Mouse (Mus musculus) layer of hippocampus, adult 9-10 months (tissue): ENCODE data around the gene Idh3a.
"Not testable (repeated sequence)": the region's sequence is repeated elsewhere in the genome, so short reads cannot be mapped to it uniquely, and the experiment has no call there.

Experiments used
- DNase-seq: peaks from one replicate; pipeline ENCODE4 v3.0.0; 2022; ENCODE audit warnings: low spot score

The Idh3a gene

DNA sequence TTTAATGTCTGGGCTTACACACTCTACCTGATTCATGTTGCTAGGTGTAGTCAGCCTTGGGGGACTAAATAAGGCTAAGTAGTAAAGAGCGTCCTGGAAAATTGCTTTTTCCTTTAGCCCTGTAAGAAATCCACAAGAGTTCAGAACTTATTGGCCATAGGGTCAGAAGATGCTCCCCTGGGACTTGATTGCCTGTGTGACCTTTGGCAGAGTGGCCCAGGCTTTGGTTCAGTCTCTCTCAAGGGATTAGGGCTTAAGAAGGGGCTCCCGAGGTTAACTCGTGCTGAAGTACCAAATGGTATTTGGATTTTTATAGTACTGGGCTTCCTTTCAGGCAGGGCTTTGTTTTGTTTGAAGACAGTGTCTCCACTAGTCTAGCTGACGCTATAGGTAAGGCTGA is 1.7 kb downstream of the Idh3a start:
- no peak for DNase-seq

DNA sequence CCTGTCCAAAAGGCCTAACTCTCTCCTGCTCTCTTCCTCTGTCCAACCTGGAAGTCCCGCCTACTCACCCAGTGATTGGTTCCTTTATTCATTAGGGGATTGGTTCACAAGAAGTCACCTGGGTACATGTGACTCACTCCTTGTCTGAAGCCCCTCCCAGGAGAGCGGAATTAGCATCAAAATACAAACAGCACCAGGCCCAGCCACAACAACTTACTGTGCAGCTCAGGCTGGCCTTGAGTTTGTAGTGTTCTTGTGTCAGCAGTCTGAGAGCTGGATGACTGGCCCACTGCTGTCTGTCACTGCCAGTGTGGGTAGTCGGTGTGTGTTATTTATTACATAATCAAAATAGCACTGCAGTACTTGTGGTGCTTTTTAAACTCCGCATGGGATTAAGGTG is 7.5 kb downstream of the Idh3a start:
- not testable (repeated sequence) for DNase-seq

DNA sequence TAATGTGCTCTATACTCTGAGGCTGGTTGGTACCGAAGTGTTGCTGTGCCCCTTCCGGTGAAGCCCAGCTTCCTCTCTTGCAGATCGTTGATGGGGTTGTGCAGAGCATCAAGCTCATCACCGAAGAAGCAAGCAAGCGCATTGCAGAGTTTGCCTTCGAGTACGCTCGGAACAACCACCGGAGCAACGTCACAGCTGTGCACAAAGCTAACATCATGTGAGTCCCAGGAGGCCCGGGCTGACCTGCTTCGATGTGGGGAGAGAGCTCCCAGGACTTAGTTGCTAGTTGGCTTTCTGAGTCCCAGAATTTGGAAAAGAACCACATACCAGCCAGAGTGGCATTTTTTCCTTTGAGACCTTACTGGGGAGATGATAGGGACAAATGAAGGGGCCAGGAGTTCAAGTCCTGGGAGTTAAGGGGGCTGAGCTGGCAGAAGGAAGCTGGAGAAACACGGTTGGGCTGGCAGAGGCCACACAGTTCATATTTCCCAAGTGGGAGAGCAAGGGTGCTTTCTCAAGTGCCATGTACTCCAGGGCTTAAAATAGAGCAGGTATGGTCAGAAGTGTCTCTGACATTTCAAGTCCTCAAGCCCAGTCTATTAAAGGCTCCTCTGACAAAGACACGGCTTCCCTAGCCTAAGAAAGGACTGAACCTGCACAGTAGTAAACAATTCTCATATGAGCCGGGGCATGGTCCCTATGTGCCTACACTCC is 10.8 kb downstream of the Idh3a start:
- no peak for DNase-seq

DNA sequence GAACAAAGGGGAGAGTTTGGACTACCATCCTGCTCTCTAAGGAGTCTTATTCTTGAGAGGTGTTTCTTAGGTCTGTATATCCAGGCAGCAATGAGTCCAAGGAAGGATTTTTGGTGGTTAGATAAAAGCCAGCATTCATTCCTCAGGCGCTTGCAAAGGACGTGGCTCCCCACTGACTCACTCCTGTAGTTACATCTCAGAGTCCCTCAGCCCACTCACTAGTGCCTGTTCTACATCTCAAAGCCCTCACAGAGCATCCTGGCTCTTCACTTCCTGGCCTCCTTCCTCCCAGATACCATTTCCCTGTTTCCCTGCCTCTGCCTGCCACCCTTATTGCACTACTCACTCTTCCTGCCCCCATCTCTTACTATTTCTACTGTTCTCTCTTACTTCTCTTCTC is 16.3 kb downstream of the Idh3a start:
- no peak for DNase-seq

DNA sequence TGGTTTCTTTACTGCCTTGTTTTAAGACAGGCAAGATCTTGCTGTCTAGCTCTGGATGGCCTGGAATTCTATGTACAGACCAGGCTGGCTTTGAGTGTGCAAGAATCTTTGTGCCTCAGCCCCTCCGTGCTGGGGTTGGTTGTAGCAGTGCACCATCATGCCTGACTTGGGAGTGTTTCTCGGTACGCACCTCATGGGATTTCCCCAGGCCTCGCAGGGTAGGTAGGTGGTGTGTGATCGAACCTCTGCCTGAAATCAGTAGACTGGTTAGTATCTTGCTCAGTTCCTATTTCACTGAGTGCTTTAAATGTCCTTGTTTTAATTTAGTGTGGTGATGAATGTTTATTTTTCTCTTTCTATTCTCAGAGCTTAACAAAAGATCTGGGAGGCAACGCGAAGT is 16.8 kb downstream of the Idh3a start:
- DNase-seq: no peak

DNA sequence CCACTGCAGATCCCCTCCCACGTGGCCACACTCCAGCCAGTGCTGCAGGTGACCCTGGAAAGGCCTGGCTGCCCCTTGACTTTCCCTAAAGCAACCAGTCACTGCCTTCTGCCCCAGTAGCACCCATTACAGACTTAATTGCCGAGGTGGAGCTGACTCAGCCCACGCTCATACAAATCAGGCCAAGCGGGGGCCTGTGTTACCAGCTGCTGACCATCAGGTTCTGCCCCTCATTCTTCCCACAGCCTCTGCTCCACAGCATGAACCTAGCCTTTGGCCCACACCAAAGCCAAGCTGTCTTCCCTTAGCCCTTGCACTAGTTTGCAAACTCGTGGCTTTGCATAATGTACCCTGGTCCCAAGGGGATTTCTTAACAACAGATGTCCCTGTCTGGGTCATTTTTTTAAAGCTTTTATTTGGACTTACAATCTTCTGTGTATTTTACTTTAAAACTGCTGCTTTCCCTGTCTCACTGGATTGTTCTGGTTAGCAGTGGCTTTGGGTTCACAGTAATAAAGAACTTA is 18.1 kb downstream of the Idh3a start:
- DNase-seq: no peak

DNA sequence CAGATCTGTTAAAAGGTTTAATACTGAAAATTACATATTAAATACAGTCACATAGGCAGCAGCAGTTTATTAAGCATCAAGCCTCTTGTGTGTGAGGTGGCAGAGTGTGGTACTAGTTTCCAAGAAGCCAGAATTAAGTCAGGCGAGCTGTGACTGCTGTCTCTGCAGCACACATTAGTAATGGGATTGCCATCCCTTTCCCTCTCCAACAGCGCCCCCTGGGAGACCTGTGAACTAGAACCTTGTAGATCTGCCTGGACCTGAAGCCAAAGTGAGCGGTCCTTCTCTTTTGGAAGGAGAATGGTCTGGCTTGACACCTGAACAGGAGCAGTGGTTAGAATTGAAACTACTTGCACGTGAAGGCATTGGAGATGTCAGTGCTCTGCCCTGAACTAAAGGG is 18.8 kb downstream of the Idh3a start:
- no peak for DNase-seq

DNA sequence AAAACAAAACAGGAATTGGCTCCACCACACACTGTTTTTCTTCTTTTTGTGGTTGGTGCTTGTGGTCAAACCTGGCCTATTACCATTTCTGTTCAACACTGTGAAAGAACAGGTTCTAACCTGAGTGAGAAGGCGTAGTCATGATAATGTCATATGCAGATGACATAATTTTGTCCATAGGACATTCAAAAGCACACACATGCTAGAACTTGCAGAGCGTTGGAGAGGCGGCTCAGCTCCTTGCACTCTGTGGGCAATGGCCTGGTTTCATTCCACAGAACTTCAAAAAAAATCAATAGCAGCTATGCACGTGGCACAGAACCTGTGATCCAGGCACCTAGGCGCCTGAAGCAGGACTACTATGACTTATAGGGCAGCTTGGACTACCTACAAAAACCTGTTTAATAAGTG is 26.7 kb downstream of the Idh3a start:
- no peak for DNase-seq

DNA sequence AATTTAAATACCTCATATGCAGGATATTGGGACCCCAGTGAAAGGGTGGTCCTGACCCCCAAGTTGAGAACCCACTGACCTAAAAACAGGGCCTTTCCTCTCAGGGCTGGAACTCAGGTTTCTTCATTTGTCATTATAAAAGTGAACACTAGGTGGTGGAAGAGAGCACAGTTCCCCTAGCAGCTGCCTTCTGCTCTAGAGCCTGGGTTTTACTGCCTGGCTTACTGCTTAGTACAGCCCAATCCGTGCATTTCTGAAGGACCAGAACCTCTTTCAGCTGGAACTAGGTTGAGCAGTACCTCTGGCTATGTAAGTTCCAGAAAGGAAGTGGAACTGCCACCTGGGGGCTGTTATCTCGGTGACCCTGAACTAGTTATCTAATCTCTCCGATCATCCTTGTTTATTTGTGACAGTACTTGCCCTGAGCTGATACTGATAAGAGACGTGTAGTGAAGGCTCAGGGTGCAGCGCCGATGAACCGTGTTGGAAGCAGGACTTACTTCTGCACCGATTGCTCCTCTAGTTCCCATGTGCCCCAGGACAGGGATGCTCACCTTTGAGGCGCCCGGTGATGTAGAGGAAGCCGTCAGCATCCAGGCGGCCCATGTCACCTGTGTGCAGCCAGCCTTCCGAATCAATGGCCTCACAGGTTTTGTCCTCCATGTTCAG is 28.2 kb downstream of the Idh3a start:
- peak; percentile 48 for DNase-seq

DNA sequence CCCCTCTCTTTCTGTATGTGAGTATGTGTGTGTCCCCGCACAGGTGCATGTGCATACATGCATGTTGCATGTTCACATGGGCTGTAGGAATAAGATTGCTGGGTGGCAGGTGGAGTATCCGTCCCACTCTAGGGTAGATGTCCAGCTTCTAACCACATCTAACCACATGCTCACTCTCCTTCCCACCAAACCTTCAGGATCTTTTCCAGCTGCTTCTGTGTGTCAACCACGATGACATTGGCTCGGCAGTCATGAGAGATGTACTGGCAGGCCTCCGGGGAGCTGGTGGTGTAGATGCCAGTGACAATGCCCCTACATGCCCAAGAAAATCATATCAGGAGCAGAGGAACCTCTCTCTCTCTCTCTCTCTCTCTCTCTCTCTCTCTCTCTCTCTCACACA is 41.1 kb downstream of the Idh3a start:
- DNase-seq: no peak

DNA sequence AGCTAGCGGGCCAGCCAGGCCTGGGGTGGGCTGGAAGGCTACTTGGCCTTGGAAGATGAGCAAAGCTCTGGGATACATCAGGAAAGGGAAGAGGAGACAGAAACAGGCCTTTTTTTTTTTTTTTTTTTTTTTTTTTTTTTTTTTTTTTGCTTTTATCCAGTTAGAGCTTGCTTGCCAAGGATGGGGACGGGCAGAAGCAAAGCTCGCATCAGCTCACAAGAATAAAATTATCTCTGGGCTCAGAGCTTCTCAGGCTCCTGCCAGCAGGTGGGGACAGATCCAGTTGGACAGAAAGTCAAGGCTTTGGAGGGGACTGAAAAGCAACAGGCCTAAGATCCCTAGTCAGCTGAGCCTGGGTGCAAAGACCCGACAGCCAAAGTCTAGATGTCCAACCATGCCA is 42.6 kb downstream of the Idh3a start:
- no peak for DNase-seq

DNA sequence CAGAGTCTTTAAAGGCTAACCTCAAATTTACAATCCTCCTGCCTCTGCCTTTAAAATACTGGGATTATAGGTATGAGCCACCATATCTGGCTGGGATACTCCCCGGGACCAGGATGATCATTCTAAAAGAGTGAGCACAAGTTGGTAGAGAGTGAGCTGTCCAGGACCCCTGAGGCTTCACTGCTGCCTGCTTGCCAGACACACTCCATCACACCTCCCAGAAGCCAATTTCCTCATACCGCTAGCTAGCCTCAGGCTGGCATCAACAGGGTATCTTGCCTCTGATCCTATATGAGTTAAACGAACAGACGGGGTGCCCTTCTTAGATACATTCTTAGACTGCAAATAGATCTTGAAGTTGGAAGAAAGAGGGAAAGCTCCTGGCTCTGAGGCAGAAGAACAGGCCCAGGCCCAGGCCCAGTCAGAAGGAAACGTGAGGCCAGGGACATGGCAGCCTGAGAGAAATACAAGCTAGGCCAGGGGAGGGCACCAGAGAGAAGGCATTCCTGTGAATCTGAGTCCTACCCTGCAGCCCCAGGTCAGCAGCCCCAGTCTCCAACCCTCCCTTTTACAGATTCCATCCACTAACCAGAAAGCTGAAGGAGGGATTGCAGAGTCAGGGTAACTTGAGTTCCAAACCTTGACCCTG is 43.6 kb downstream of the Idh3a start:
- DNase-seq: no peak

DNA sequence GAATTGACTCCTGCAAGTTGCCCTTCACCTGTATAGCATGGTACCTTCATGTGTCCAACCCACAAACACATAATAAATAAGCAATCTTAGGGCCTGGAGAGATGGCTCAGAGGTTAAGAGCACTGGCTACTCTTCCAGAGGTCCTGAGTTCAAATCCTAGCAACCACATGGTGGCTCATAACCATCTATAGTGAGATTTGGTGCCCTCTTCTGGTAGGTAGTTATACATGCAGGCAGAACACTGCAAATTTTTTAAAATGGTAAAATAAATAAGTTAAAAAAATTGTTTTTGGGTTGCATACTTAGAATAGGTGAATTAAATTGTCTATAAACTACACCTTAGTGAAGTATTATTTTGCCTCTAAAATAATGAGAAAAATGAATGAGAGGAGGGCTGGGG is 44.8 kb downstream of the Idh3a start:
- no peak for DNase-seq

DNA sequence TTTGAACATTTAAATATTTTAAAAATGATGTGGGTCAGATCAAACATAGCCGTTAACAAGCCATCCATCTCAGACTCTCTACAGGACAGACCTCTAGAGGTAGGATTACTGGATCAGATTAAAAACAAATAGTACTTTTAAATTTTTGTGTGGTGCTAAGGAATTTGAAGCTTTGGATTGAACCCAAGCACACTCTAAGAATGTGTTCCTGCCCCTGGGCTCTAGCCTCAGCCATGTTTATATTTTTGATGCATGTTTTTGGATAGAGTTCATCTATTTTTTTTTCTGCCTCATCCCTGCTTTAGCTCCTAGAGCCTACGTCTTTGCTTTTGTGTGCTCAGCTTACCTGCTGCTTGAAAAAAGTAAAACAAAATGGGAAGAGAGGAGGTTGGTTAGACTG is 47.3 kb downstream of the Idh3a start:
- DNase-seq: no peak

DNA sequence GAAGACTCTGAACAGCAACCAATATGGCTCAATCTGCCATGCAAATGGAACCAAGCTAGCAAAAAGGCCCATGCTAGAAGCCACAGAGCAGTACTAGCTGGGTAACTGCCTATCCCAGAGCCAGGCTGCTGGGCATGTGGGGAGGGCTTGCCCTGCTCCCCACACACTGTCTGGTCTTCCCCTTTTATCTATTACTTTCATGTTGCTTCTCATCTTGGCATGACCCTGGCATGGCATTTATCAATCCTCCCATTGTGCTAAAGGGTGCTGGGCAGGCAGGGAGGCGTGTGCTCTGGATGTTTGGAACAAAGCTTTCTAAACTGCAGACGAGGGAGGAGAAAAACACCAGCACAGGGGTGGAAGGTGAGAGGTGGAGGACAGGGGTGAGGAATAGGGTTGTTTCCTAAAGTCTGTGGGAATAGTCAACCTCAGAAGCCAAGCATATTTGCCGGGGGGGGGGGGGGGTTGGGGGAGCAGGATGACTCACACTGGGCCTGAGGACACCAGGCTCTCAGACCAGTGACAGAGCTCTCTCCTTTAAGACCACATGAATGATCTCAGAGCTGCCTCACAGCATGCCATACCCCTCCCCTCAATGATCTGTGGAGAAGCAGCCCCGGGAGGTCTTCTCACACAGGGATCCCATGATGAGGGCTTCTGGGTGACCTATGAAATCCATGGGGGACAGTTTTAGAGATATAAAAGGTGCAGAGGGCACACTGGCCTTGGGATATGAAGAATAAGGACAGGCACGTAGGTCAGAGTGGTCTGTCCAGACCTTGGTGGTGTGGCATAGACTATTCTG is 51.6 kb downstream of the Idh3a start:
- no peak for DNase-seq

DNA sequence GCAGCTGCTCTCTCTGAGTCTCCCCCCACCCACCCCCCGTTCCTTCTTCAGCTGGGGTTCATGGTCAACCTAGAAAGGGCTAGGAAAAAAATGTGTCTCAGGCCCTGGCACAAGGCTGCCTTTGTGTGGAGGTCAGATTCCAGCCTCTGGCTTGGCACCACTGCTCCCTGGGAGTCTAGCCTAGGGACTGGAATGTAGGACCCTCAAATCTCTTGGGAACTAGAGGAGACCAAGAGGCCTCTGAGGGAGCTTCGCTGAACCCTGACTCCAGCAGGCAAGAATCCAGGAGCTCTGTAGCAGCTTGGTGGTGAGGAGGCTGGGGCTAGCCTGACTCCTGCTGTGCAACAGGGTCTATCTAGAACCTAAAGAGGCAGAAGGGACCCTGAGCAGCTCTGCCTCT is 53.1 kb downstream of the Idh3a start:
- no peak for DNase-seq

DNA sequence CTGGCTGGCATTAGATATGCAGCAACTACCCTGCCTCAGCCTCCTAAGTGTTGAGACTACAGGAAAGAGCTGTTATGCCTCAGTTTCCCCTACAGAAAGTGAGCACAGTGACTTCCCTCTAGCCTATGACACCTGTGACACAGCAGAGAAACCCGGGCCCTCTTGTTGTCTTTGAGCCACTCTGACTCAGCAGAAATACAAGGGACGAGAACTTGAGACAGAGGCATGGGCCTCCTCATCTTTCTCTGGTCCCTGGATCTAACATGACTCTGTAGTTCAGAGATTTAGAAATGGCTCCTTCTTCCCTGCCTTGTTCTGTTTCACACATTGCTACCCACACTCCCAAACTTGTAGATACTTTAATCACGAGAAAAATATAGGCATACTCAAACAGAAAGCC is 55.4 kb downstream of the Idh3a start:
- no peak for DNase-seq

DNA sequence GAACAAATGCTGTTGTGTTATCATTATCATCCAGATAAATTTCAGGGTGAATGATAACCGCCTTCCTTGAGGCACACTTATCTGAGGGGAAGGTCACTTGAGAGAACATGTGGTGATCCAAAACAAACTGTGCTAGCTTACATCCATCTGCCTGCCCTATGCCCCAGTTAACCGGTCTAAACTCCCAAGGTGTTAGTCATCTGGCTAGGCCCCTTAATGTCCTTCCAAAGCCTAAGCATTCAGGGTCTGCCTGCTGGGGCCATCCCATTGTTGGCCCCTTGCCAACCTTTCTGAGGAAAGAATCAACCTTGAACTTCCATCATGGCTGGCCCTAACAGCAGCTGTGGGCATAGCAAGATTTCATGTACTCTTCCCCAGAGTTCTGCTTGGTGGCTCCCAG is 56.0 kb downstream of the Idh3a start:
- DNase-seq: no peak

DNA sequence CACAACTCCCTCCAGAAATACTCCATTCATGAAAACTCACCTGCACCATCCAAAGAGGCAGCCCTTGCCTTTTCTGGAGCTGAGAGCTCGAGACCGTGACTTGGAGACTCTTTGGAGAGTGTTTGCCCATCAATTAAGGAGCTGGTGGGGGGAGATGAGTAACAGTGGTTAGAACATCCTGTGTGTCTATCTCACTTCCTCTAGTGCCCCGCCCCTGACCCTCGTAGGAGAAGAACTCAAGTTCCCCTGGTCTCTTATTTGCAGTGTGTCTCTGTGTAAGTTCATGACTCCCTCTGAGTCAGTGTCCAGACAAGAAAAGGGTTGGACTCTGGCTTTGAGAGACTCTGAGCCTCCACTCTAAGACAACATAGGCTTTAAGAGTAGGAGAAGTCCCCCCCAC is 56.4 kb downstream of the Idh3a start:
- no peak for DNase-seq

DNA sequence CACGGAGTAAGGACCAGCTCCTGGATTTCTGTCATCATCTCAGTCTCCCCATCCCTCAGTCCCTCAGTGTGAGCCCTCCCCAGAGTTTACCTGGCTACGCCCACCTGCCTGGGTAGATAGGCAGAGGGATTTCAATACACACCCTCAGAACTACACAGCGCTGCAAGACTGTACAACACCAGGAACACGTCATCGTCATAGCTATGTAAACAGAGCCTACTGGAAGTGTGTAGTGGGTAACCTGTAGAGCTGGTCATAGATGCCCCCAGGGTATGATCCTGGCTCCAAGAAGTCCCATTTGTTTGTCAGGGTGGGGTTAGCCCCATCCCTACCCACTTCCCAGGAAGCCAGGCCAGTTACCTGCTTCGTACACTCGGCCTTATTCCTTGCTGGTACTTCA is 57.0 kb downstream of the Idh3a start:
- no peak for DNase-seq

DNA sequence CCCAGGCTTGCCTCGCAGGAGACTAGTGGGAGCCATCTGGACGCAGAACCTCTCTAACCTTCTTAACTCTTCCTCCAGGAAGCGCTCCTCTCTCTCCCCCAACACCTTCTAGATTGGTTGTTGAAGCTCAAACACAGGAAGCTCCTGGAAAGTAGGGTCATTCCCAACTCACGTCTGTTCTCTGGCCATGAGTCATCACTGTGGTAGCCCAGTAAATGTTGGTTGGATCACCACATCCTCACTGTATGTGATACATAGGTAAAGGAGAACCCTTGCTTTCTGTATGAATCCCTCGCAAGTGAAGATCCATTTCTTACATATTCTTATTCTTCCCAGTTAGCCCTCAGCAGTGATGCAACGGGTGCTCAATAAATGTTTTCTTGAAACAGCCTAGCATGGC is 59.4 kb downstream of the Idh3a start:
- no peak for DNase-seq

DNA sequence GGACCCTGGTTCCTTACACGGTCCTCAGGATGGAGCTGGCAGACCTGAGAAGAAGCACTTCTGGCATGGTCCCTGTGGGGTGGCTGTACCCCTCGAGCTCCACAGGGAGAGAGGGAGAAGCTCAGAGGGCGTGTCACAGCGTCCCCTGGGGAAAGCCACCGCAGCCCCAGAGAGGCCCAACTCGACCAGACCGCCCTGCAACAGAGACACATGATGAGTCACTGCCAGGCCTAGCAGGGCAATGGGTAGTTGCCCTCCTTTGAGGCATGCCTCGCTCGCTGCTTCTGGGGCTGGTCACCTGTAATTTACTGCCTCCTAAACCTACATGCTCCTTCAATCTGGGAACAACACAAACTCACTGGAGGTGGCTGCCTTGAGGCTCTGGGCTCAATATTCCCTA is 60.1 kb downstream of the Idh3a start:
- no peak for DNase-seq

DNA sequence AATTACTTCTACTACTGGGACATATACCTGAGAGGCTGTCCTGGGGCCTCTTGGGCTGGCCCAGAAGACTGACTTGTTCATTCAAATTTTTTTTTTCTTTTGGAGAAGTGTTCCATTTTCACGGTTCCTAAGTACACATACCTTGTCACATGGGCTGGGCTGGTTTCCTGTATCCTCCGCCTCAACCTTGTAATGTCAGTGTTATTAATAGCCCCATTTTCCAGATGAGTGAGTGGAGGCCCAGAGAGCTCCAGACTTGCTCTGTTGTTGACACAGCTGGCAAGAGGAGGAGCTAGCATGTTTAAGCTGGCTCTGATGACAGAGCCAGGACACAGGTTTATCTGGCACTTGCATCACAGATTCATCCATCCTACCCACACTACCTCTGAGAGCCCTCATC is 61.3 kb downstream of the Idh3a start:
- DNase-seq: no peak
